Comparison of ENCODE assay signal across 9 mouse cellular contexts in genomic region chr15:77830481-77831137, GRCm38 (mm10). TPM values are rescaled to one million over a fixed set of nuclear protein-coding genes. Genes with fewer than 3 reads are reported as not detected.
DNase-seq lines count a peak whose midpoint lies in the region; ATAC-seq and TF ChIP-seq lines count a peak whose summit lies in the region.
"Had no signal": no experiment of that assay in that cellular context is flagged by ENCODE, and none has a peak within 500 bp of the region (broad histone marks: within the 10 kb centered on the region; RNA-seq: fewer than 3 reads in every experiment).

No protein-coding gene starts in this region.

- H3K27ac ChIP-seq in heart, embryonic 10.5 days, result 0 out of 2 replicates have a peak overlapping the region, but pooled peaks have one; percentile 22
- peak overlapping the region; percentile 61 for H3K27ac ChIP-seq in lung, postnatal 0 days (ENCODE audit: low read length)
- peak overlapping the region; percentile 31; the same call in 1 of the 2 replicates for H3K27ac ChIP-seq in intestine, embryonic 16.5 days (ENCODE audit: low read length)
- H3K27ac ChIP-seq in stomach, embryonic 15.5 days, result peak overlapping the region; percentile 49

- WGBS in heart, embryonic 10.5 days, result 85% methylated on average over 5 of the region's 5 CpGs
- WGBS in lung, postnatal 0 days, result 61% methylated on average over 5 of the region's 5 CpGs
- WGBS in intestine, embryonic 16.5 days, result 70% methylated on average over 5 of the region's 5 CpGs
- WGBS in stomach, embryonic 15.5 days, result 64% methylated on average over 5 of the region's 5 CpGs

- H3K36me3 ChIP-seq in heart, embryonic 10.5 days, result peaks cover 30% of the 10 kb centered on the region
- H3K36me3 ChIP-seq in lung, postnatal 0 days (ENCODE audit: insufficient read depth, low read length), result no peaks in the 10 kb centered on the region
- no peaks in the 10 kb centered on the region; the same call in 1 of the 2 replicates for H3K36me3 ChIP-seq in intestine, embryonic 16.5 days (ENCODE audit: control insufficient read depth, insufficient read depth, low read length)
- H3K36me3 ChIP-seq in stomach, embryonic 15.5 days, result no peaks in the 10 kb centered on the region

- no peak for TF ChIP-seq CTCF in lung, postnatal 0 days (IDR thresholded peaks at IDR 0.05)

- DNase-seq in heart, embryonic 10.5 days (ENCODE audit: low spot score), result no peak
- no peak for DNase-seq in heart, postnatal 4 days
- no peak for DNase-seq in lung, postnatal 0 days (ENCODE audit: low spot score)
- no peak for DNase-seq in lung, adult 18-20 months
- DNase-seq in layer of hippocampus, adult 8-10 months (ENCODE audit: low spot score in 2 of 2), result no peak
- DNase-seq in right cerebral cortex, adult 2 months (ENCODE audit: low spot score in 2 of 2), result no peak
- DNase-seq: gastrocnemius, postnatal 25 days had no signal

- H3K9ac ChIP-seq in lung, postnatal 0 days (replicated peaks; ENCODE audit: low read depth), result no peak overlapping the region
- no peak overlapping the region for H3K9ac ChIP-seq in intestine, embryonic 16.5 days (ENCODE audit: low read depth, low read length)
- no peak overlapping the region for H3K9ac ChIP-seq in stomach, embryonic 15.5 days

- 0 out of 2 replicates have a peak, but pooled peaks have one; percentile 13 for TF ChIP-seq EP300 in lung, postnatal 0 days (IDR thresholded peaks at IDR 0.05)

- ATAC-seq in lung, postnatal 0 days, result no peak
- ATAC-seq in intestine, embryonic 16.5 days, result no peak
- ATAC-seq in stomach, embryonic 15.5 days (ENCODE audit: insufficient read depth, low FRiP score, low read depth), result no peak

- H3K4me2 ChIP-seq in lung, postnatal 0 days (replicated peaks; ENCODE audit: low read depth, low read length), result no peak overlapping the region
- no peak overlapping the region for H3K4me2 ChIP-seq in intestine, embryonic 16.5 days (ENCODE audit: low read depth, low read length)
- H3K4me2 ChIP-seq in stomach, embryonic 15.5 days, result peak overlapping the region; percentile 17; the same call in 1 of the 2 replicates

- no peaks in the 10 kb centered on the region for H3K27me3 ChIP-seq in heart, embryonic 10.5 days (ENCODE audit: insufficient read depth, poor library complexity, severe bottlenecking)
- no peaks in the 10 kb centered on the region for H3K27me3 ChIP-seq in lung, postnatal 0 days (replicated peaks; ENCODE audit: insufficient read depth, low read length)
- H3K27me3 ChIP-seq in intestine, embryonic 16.5 days (replicated peaks; ENCODE audit: control insufficient read depth, insufficient read depth, low read length), result no peaks in the 10 kb centered on the region
- H3K27me3 ChIP-seq in stomach, embryonic 15.5 days (replicated peaks), result no peaks in the 10 kb centered on the region

- H3K4me1 ChIP-seq in heart, embryonic 10.5 days, result peaks cover 78% of the 10 kb centered on the region
- H3K4me1 ChIP-seq in lung, postnatal 0 days (ENCODE audit: insufficient read depth, low read depth, low read length), result peaks cover 70% of the 10 kb centered on the region
- peaks cover 80% of the 10 kb centered on the region for H3K4me1 ChIP-seq in intestine, embryonic 16.5 days (ENCODE audit: control insufficient read depth, insufficient read depth, low read length)
- H3K4me1 ChIP-seq in stomach, embryonic 15.5 days, result peaks cover 71% of the 10 kb centered on the region

- no peaks in the 10 kb centered on the region for H3K9me3 ChIP-seq in heart, embryonic 10.5 days
- H3K9me3 ChIP-seq in lung, postnatal 0 days (ENCODE audit: low read length), result no peaks in the 10 kb centered on the region
- no peaks in the 10 kb centered on the region for H3K9me3 ChIP-seq in intestine, embryonic 16.5 days (ENCODE audit: control insufficient read depth, low read length)
- H3K9me3 ChIP-seq in stomach, embryonic 15.5 days, result no peaks in the 10 kb centered on the region

- no peak overlapping the region for H3K4me3 ChIP-seq in heart, embryonic 10.5 days
- no peak overlapping the region for H3K4me3 ChIP-seq in lung, postnatal 0 days (ENCODE audit: low read depth, low read length)
- no peak overlapping the region for H3K4me3 ChIP-seq in intestine, embryonic 16.5 days (ENCODE audit: low read length)
- no peak overlapping the region for H3K4me3 ChIP-seq in stomach, embryonic 15.5 days (replicated peaks)

RNA-seq across cellular contexts. Expression of gene Myh9, which starts 11.4 kb away (rescaled TPM):
- 34.5 and 37.5 TPM in 2 replicates for polyA plus RNA-seq in heart, embryonic 10.5 days (2016; fragmentation: Nextera tagmentation; extraction: Ambion mirVana)
- total RNA-seq in heart, postnatal 4 days (2021), result 100 to 1,000 TPM; 219 to 228 TPM
- polyA plus RNA-seq in lung, postnatal 0 days (2015; fragmentation: Nextera tagmentation; extraction: Ambion mirVana), result 59.3 and 67.3 TPM in 2 replicates
- polyA plus RNA-seq in intestine, embryonic 16.5 days (2015; fragmentation: Nextera tagmentation; extraction: Ambion mirVana), result 39.1 and 43.8 TPM in 2 replicates
- 57.0 TPM in 2 replicates for polyA plus RNA-seq in stomach, embryonic 15.5 days (2015; fragmentation: Nextera tagmentation; extraction: Ambion mirVana)
- total RNA-seq in layer of hippocampus, adult 8-10 months (2022), result 100 to 1,000 TPM in 3 of 4 experiments, 10 to 100 TPM in 1; 89.0 to 116 (median 104) TPM
